In genomic region chr16:95597578-95597951, GRCm38 (mm10) we compare ENCODE assay signal across 19 mouse cellular contexts. TPM values are rescaled to one million over a fixed set of nuclear protein-coding genes. Genes with fewer than 3 reads are reported as not detected.
A peak's percentile ranks its signal among the peaks of the same experiment; 100 is the strongest.
DNase-seq lines count a peak whose midpoint lies in the region; ATAC-seq and TF ChIP-seq lines count a peak whose summit lies in the region.
"Had no signal": no experiment of that assay in that cellular context is flagged by ENCODE, and none has a peak within 500 bp of the region (broad histone marks: within the 10 kb centered on the region; RNA-seq: fewer than 3 reads in every experiment).

No protein-coding gene starts in this region.

- ATAC-seq in kidney, embryonic 15.5 days (replicated peaks; ENCODE audit: low FRiP score): no peak
- peak; percentile 65 for ATAC-seq in neural tube, embryonic 14.5 days (ENCODE audit: low read depth)
- no peak for ATAC-seq in embryonic facial prominence, embryonic 15.5 days (ENCODE audit: insufficient number of reproducible peaks, low FRiP score, low TSS enrichment, low read depth)
- ATAC-seq: activated CD4-positive, CD25-positive, alpha-beta regulatory T cell, adult 4 months; CD4-positive, CD25-positive, alpha-beta regulatory T cell, adult 4 months had no signal

- no peaks in the 10 kb centered on the region for H3K79me2 ChIP-seq in myocyte (ENCODE audit: control insufficient read depth, insufficient read depth)

- H3K4me1 ChIP-seq in kidney, embryonic 15.5 days: peaks cover 10% of the 10 kb centered on the region; the same call in 1 of the 2 replicates
- H3K4me1 ChIP-seq in neural tube, embryonic 14.5 days (ENCODE audit: control insufficient read depth, insufficient read depth, low read length): no peaks in the 10 kb centered on the region
- peaks cover 37% of the 10 kb centered on the region for H3K4me1 ChIP-seq in embryonic facial prominence, embryonic 15.5 days
- H3K4me1 ChIP-seq: heart, embryonic 12.5 days had no signal

- 45% methylated on average over 7 of the region's 7 CpGs for WGBS in kidney, embryonic 15.5 days
- 51% methylated on average over 7 of the region's 7 CpGs for WGBS in neural tube, embryonic 14.5 days
- WGBS in embryonic facial prominence, embryonic 15.5 days: 28% methylated on average over 7 of the region's 7 CpGs

- no peaks in the 10 kb centered on the region for H3K9me3 ChIP-seq in kidney, embryonic 15.5 days (replicated peaks)
- H3K9me3 ChIP-seq in neural tube, embryonic 14.5 days (ENCODE audit: control insufficient read depth, low read length): no peaks in the 10 kb centered on the region
- no peaks in the 10 kb centered on the region for H3K9me3 ChIP-seq in embryonic facial prominence, embryonic 15.5 days (replicated peaks)
- H3K9me3 ChIP-seq: heart, embryonic 12.5 days had no signal

- DNase-seq in kidney, postnatal 25 days: no peak
- DNase-seq in neural tube, embryonic 10.5 days (ENCODE audit: extremely low spot score, low spot score): no peak
- DNase-seq in cerebellum, postnatal 14 days: no peak
- DNase-seq: cerebellum, adult 8-10 months; embryo, embryonic 11 days; gastrocnemius, postnatal 14 days; heart, postnatal 4 days; kidney, adult 18-20 months; liver; thymus, postnatal 36 days had no signal

- TF ChIP-seq POLR2A in myocyte (IDR thresholded peaks at IDR 0.05; ENCODE audit: insufficient read length, low read depth): no peak

- H3K27ac ChIP-seq in kidney, embryonic 15.5 days: 0 out of 2 replicates have a peak overlapping the region, but pooled peaks have one; percentile 46
- H3K27ac ChIP-seq in neural tube, embryonic 14.5 days (ENCODE audit: low read depth, low read length): no peak overlapping the region
- peak overlapping the region; percentile 80 for H3K27ac ChIP-seq in embryonic facial prominence, embryonic 15.5 days (replicated peaks)
- H3K27ac ChIP-seq: left cerebral cortex, adult 2 months; stomach, postnatal 0 days had no signal

- H3K9ac ChIP-seq in kidney, embryonic 15.5 days: no peak overlapping the region
- no peak overlapping the region for H3K9ac ChIP-seq in neural tube, embryonic 14.5 days (replicated peaks; ENCODE audit: low read depth, low read length)
- no peak overlapping the region for H3K9ac ChIP-seq in embryonic facial prominence, embryonic 15.5 days
- H3K9ac ChIP-seq: heart, embryonic 12.5 days had no signal

- no peak overlapping the region for H3ac ChIP-seq in myocyte (ENCODE audit: control insufficient read depth, insufficient read length)

- no peak overlapping the region for H3K4me3 ChIP-seq in kidney, embryonic 15.5 days (replicated peaks)
- H3K4me3 ChIP-seq in neural tube, embryonic 14.5 days (ENCODE audit: low read depth, low read length): no peak overlapping the region
- no peak overlapping the region for H3K4me3 ChIP-seq in embryonic facial prominence, embryonic 15.5 days (replicated peaks)
- no peak overlapping the region for H3K4me3 ChIP-seq in myocyte
- H3K4me3 ChIP-seq: heart, embryonic 12.5 days; left cerebral cortex, adult 2 months had no signal

- H3K27me3 ChIP-seq in kidney, embryonic 15.5 days: no peaks in the 10 kb centered on the region; the same call in 1 of the 2 replicates
- H3K27me3 ChIP-seq in neural tube, embryonic 14.5 days (ENCODE audit: control insufficient read depth, insufficient read depth, low read length): no peaks in the 10 kb centered on the region
- H3K27me3 ChIP-seq in embryonic facial prominence, embryonic 15.5 days: no peaks in the 10 kb centered on the region
- no peaks in the 10 kb centered on the region for H3K27me3 ChIP-seq in myocyte (ENCODE audit: control insufficient read depth, insufficient read depth, insufficient read length)
- H3K27me3 ChIP-seq: heart, embryonic 12.5 days had no signal

- no peaks in the 10 kb centered on the region for H3K36me3 ChIP-seq in kidney, embryonic 15.5 days
- no peaks in the 10 kb centered on the region for H3K36me3 ChIP-seq in neural tube, embryonic 14.5 days (ENCODE audit: control insufficient read depth, insufficient read depth, low read length)
- no peaks in the 10 kb centered on the region for H3K36me3 ChIP-seq in embryonic facial prominence, embryonic 15.5 days
- no peaks in the 10 kb centered on the region for H3K36me3 ChIP-seq in myocyte (ENCODE audit: control insufficient read depth, insufficient read depth)
- H3K36me3 ChIP-seq: heart, embryonic 12.5 days had no signal

- H3K4me2 ChIP-seq in kidney, embryonic 15.5 days: no peak overlapping the region
- H3K4me2 ChIP-seq in neural tube, embryonic 14.5 days (ENCODE audit: low read depth, low read length): no peak overlapping the region
- H3K4me2 ChIP-seq in embryonic facial prominence, embryonic 15.5 days (replicated peaks): peak overlapping the region; percentile 21; the same call in 1 of the 2 replicates
- peak overlapping the region; percentile 14 for H3K4me2 ChIP-seq in myocyte (ENCODE audit: low read depth)
- H3K4me2 ChIP-seq: heart, embryonic 12.5 days had no signal

TF ChIP-seq in myocyte, 11 proteins besides CTCF, POLR2A, EP300 and RAD21:
- TF ChIP-seq SRF (IDR thresholded peaks at IDR 0.05; ENCODE audit: control insufficient read depth, insufficient read length, low read depth) (no peak), E2F4 (IDR thresholded peaks at IDR 0.05; ENCODE audit: insufficient read depth) (no peak), MAX (IDR thresholded peaks at IDR 0.05; ENCODE audit: low read depth) (no peak), TCF12 (IDR thresholded peaks at IDR 0.05; ENCODE audit: insufficient read depth, poor library complexity, severe bottlenecking) (no peak), USF1 (IDR thresholded peaks at IDR 0.05; ENCODE audit: low read depth) (no peak), MYOD1 (IDR thresholded peaks at IDR 0.05; ENCODE audit: control insufficient read depth in 1 of 3, insufficient read length in 2 of 3, low read depth in 2 of 3) (no peak), TCF3 (IDR thresholded peaks at IDR 0.05; ENCODE audit: insufficient read length, low read depth) (no peak), CEBPB (IDR thresholded peaks at IDR 0.05; ENCODE audit: insufficient read depth, poor library complexity, severe bottlenecking) (no peak), POLR2AphosphoS2 (IDR thresholded peaks at IDR 0.05; ENCODE audit: insufficient read length, low read depth) (no peak), REST (IDR thresholded peaks at IDR 0.05; ENCODE audit: insufficient read depth, insufficient read length) (no peak), MYOG (IDR thresholded peaks at IDR 0.05; ENCODE audit: control insufficient read depth in 1 of 3, insufficient read depth in 1 of 3, insufficient read length in 2 of 3, low read depth in 2 of 3) (no peak)

RNA-seq across cellular contexts. Expression of gene Erg, which starts 11.2 kb away (rescaled TPM):
- polyA plus RNA-seq in kidney, embryonic 15.5 days (2015; fragmentation: Nextera tagmentation; extraction: Ambion mirVana): 6.7 and 8.4 TPM in 2 replicates
- polyA plus RNA-seq in neural tube, embryonic 14.5 days (2014; fragmentation: Nextera tagmentation; extraction: Ambion mirVana): 0.95 and 2.4 TPM in 2 replicates
- polyA plus RNA-seq in embryonic facial prominence, embryonic 15.5 days (2015; fragmentation: Nextera tagmentation; extraction: Ambion mirVana): 14.1 and 17.7 TPM in 2 replicates
- 0.04 TPM for polyA plus RNA-seq in myocyte (2012; fragmentation: generic; extraction: Trizol)
- polyA plus RNA-seq: activated CD4-positive, CD25-positive, alpha-beta regulatory T cell, adult 4 months; CD4-positive, CD25-positive, alpha-beta regulatory T cell, adult 4 months had no signal

Comparison
In these comparisons a context has a peak if more than half of its experiments do, and no peak if none do; other contexts are left out.
1. H3K4me2 ChIP-seq: peak in embryonic facial prominence, embryonic 15.5 days (single experiment) and myocyte (single experiment); none in kidney, embryonic 15.5 days (single experiment) and neural tube, embryonic 14.5 days (single experiment).